Mouse (Mus musculus): ENCODE results near the gene Adgrf3. TPM values are rescaled to one million over a fixed set of nuclear protein-coding genes. Genes with fewer than 3 reads are reported as not detected.

The Adgrf3 gene
- polyA plus RNA-seq, 1 experiment from 2014 or later, result not detected

- H3K27ac ChIP-seq (replicated peaks), result peak overlapping the region; percentile 96
- DNase-seq (ENCODE audit: low spot score), result no peak
- no peaks in the 10 kb centered on the region for H3K27me3 ChIP-seq (replicated peaks; ENCODE audit: low read depth, poor library complexity, severe bottlenecking)
- H3K9me3 ChIP-seq, result no peaks in the 10 kb centered on the region
- H3K4me3 ChIP-seq, result peak overlapping the region; percentile 72
- no peaks in the 10 kb centered on the region for H3K36me3 ChIP-seq (replicated peaks)
- WGBS, result 41% methylated on average over 13 of the region's 13 CpGs
- H3K4me1 ChIP-seq, result peaks cover 22% of the 10 kb centered on the region
Observed at GRCm38 (mm10) chr5:30155821-30156629, 49.5 kb downstream of the Adgrf3 start.

- no peak for DNase-seq (ENCODE audit: low spot score)
- peak overlapping the region; percentile 96 for H3K27ac ChIP-seq (replicated peaks)
- under 1% methylated on average over 31 of the region's 31 CpGs for WGBS
- no peaks in the 10 kb centered on the region for H3K27me3 ChIP-seq (replicated peaks; ENCODE audit: low read depth, poor library complexity, severe bottlenecking)
- H3K36me3 ChIP-seq (replicated peaks), result no peaks in the 10 kb centered on the region
- no peaks in the 10 kb centered on the region for H3K9me3 ChIP-seq
- peak overlapping the region; percentile 72 for H3K4me3 ChIP-seq
- H3K4me1 ChIP-seq, result peaks cover 22% of the 10 kb centered on the region
Observed at GRCm38 (mm10) chr5:30155395-30155792, 50.1 kb downstream of the Adgrf3 start.

- no peaks in the 10 kb centered on the region; the same call in 1 of the 2 replicates for H3K36me3 ChIP-seq (replicated peaks)
- H3K4me3 ChIP-seq, result peak within 1 kb of the TSS; percentile 72
- peak within 1 kb of the TSS; percentile 96 for H3K27ac ChIP-seq (replicated peaks)
- H3K27me3 ChIP-seq (replicated peaks; ENCODE audit: low read depth, poor library complexity, severe bottlenecking), result no peaks in the 10 kb centered on the region
- peaks cover 22% of the 10 kb centered on the region for H3K4me1 ChIP-seq
- DNase-seq (ENCODE audit: low spot score), result peak; percentile 91
- no peaks in the 10 kb centered on the region for H3K9me3 ChIP-seq
- WGBS, result under 1% methylated on average over 53 of the region's 53 CpGs
Observed at GRCm38 (mm10) chr5:30154474-30155394, 50.8 kb downstream of the Adgrf3 start, which contains the start of the genes Hadha and Hadhb. Gene Hadha (minus strand): TSS chr5:30155162. Gene Hadhb (plus strand): TSS chr5:30155248.

- peaks cover 22% of the 10 kb centered on the region for H3K4me1 ChIP-seq
- DNase-seq (ENCODE audit: low spot score), result no peak
- no peaks in the 10 kb centered on the region for H3K27me3 ChIP-seq (replicated peaks; ENCODE audit: low read depth, poor library complexity, severe bottlenecking)
- H3K9me3 ChIP-seq, result no peaks in the 10 kb centered on the region
- H3K27ac ChIP-seq (replicated peaks), result peak overlapping the region; percentile 96; the same call in 1 of the 2 replicates
- H3K4me3 ChIP-seq, result peak overlapping the region; percentile 72
- 21% methylated on average over 4 of the region's 4 CpGs for WGBS
- no peaks in the 10 kb centered on the region; the same call in 1 of the 2 replicates for H3K36me3 ChIP-seq (replicated peaks)
Observed at GRCm38 (mm10) chr5:30154013-30154412, 51.5 kb downstream of the Adgrf3 start.

GRCm38 (mm10) chr5:30153222-30153621 is 52.3 kb downstream of the Adgrf3 start:
- no peak for DNase-seq (ENCODE audit: low spot score)
- H3K27ac ChIP-seq (replicated peaks), result no peak overlapping the region
- peaks cover 5% of the 10 kb centered on the region; the same call in 1 of the 2 replicates for H3K36me3 ChIP-seq (replicated peaks)
- no peaks in the 10 kb centered on the region for H3K27me3 ChIP-seq (replicated peaks; ENCODE audit: low read depth, poor library complexity, severe bottlenecking)
- H3K9me3 ChIP-seq, result no peaks in the 10 kb centered on the region
- 89% methylated on average over 2 of the region's 2 CpGs for WGBS
- no peak overlapping the region for H3K4me3 ChIP-seq
- peaks cover 22% of the 10 kb centered on the region for H3K4me1 ChIP-seq

GRCm38 (mm10) chr5:30152413-30152812 is 53.1 kb downstream of the Adgrf3 start:
- H3K4me1 ChIP-seq, result peaks cover 22% of the 10 kb centered on the region
- no peaks in the 10 kb centered on the region for H3K27me3 ChIP-seq (replicated peaks; ENCODE audit: low read depth, poor library complexity, severe bottlenecking)
- H3K36me3 ChIP-seq (replicated peaks), result peaks cover 6% of the 10 kb centered on the region; the same call in 1 of the 2 replicates
- no peaks in the 10 kb centered on the region for H3K9me3 ChIP-seq
- 94% methylated on average over 1 of the region's 1 CpGs for WGBS
- no peak for DNase-seq (ENCODE audit: low spot score)
- no peak overlapping the region for H3K4me3 ChIP-seq
- no peak overlapping the region for H3K27ac ChIP-seq (replicated peaks)

GRCm38 (mm10) chr5:30152007-30152406 is 53.5 kb downstream of the Adgrf3 start:
- Histone ChIP-seq H3K4me1 (peaks cover 22% of the 10 kb centered on the region), H3K4me3 (no peak overlapping the region), H3K36me3 (replicated peaks) (peaks cover 8% of the 10 kb centered on the region), H3K9me3 (no peaks in the 10 kb centered on the region), H3K27ac (replicated peaks) (no peak overlapping the region), H3K27me3 (replicated peaks; ENCODE audit: low read depth, poor library complexity, severe bottlenecking) (no peaks in the 10 kb centered on the region)
- DNase-seq (ENCODE audit: low spot score), result no peak
- WGBS, result 81% methylated on average over 4 of the region's 4 CpGs

GRCm38 (mm10) chr5:30148133-30148920 is 57.2 kb downstream of the Adgrf3 start:
- Histone ChIP-seq H3K36me3 (replicated peaks) (peaks cover 43% of the 10 kb centered on the region), H3K27ac (replicated peaks) (no peak overlapping the region), H3K27me3 (replicated peaks; ENCODE audit: low read depth, poor library complexity, severe bottlenecking) (no peaks in the 10 kb centered on the region), H3K4me1 (peaks cover 5% of the 10 kb centered on the region; the same call in 1 of the 2 replicates), H3K4me3 (no peak overlapping the region), H3K9me3 (no peaks in the 10 kb centered on the region)
- no peak for DNase-seq (ENCODE audit: low spot score)
- 90% methylated on average over 5 of the region's 5 CpGs for WGBS

GRCm38 (mm10) chr5:30146526-30146925 is 59.0 kb downstream of the Adgrf3 start:
- Histone ChIP-seq H3K27ac (replicated peaks) (no peak overlapping the region), H3K27me3 (replicated peaks; ENCODE audit: low read depth, poor library complexity, severe bottlenecking) (no peaks in the 10 kb centered on the region), H3K4me3 (no peak overlapping the region), H3K4me1 (no peaks in the 10 kb centered on the region), H3K36me3 (replicated peaks) (peaks cover 61% of the 10 kb centered on the region), H3K9me3 (no peaks in the 10 kb centered on the region)
- no peak for DNase-seq (ENCODE audit: low spot score)
- 92% methylated on average over 6 of the region's 6 CpGs for WGBS
